Mouse (Mus musculus) megakaryocyte, embryonic 14.5 days (primary cell): ENCODE data around the gene Egfr.

Experiments
- FLI1 ChIP-seq: IDR thresholded peaks from 2 replicates; pipeline ENCODE4 v1.6.1; 2012; ENCODE audit warnings: low read length, inconsistent platforms, mixed read lengths
- GATA1 ChIP-seq: IDR thresholded peaks from 3 replicates; pipeline ENCODE4 v1.6.1; 2012; ENCODE audit warnings: mixed read lengths, low read length, inconsistent platforms, borderline replicate concordance

GRCm38 (mm10) chr11:16776967-16777366, 25.0 kb downstream of the Egfr start:
- TF ChIP-seq GATA1: no peak
- no peak for TF ChIP-seq FLI1
